Mouse (Mus musculus) midbrain, embryonic 13.5 days (tissue): Measurements from ENCODE around the gene Zcchc17. TPM values are rescaled to one million over a fixed set of nuclear protein-coding genes. Genes with fewer than 3 reads are reported as not detected.

ENCODE experiments used
- ATAC-seq: fragments of 200-750 bp; cut with Nextera tagmentation; 2 replicates; pipeline ENCODE4 v1.8.0; 2017; ENCODE audit warnings: mild to moderate bottlenecking, moderate TSS enrichment, moderate library complexity
- H3K27ac ChIP-seq: fragments of 300-500 bp; sonication (generic); 2 replicates; pipeline ENCODE4 v1.5.1; 2015; ENCODE audit warnings: inconsistent platforms, mild to moderate bottlenecking, moderate library complexity
- H3K27me3 ChIP-seq: fragments of 300-500 bp; sonication (generic); 2 replicates; pipeline ENCODE4 v1.6.1; 2015; ENCODE audit warnings: mild to moderate bottlenecking, inconsistent platforms
- H3K36me3 ChIP-seq: fragments of 300-500 bp; sonication (generic); 2 replicates; pipeline ENCODE4 v1.6.1; 2015; ENCODE audit warnings: mild to moderate bottlenecking, inconsistent platforms
- H3K4me1 ChIP-seq: fragments of 300-500 bp; sonication (generic); replicated peaks from 2 replicates; pipeline ENCODE4 v1.6.1; 2015; ENCODE audit warnings: inconsistent platforms
- H3K4me2 ChIP-seq: fragments of 300-500 bp; sonication (generic); replicated peaks from 2 replicates; pipeline ENCODE4 v1.6.1; 2015; ENCODE audit warnings: moderate library complexity, mild to moderate bottlenecking, inconsistent platforms
- H3K4me3 ChIP-seq: fragments of 300-500 bp; sonication (generic); replicated peaks from 2 replicates; pipeline ENCODE4 v1.5.1; 2015; ENCODE audit warnings: mild to moderate bottlenecking, inconsistent platforms
- H3K9ac ChIP-seq: fragments of 300-500 bp; sonication (generic); replicated peaks from 2 replicates; pipeline ENCODE4 v1.6.1; 2015; ENCODE audit warnings: mild to moderate bottlenecking, inconsistent platforms
- H3K9me3 ChIP-seq: fragments of 300-500 bp; sonication (generic); 2 replicates; pipeline ENCODE4 v1.6.1; 2016; ENCODE audit warnings: mild to moderate bottlenecking, inconsistent platforms
- WGBS: fragments of 180-500 bp; shearing (Covaris S2); methylation state at CpG from one replicate; pipeline ENCODE4 v1.1.7; 2015; 5-methylcytosine and 5-hydroxymethylcytosine counted together
- polyA plus RNA-seq: library from polyadenylated mRNA; unstranded; fragments of >200 nt; fragmentation: Nextera tagmentation; extraction: Ambion mirVana; gene quantifications from 2 replicates; pipeline ENCODE4 v1.2.1, GENCODE M21; 2015

The Zcchc17 gene
- polyA plus RNA-seq, 1 experiment from 2014 or later = 84.6 TPM

GRCm38 (mm10) chr4:130350690-130351422 is 8.9 kb downstream of the Zcchc17 start:
- Histone ChIP-seq H3K4me1 (no peaks in the 10 kb centered on the region), H3K36me3 (peaks cover 70% of the 10 kb centered on the region), H3K9ac (no peak overlapping the region), H3K4me2 (no peak overlapping the region), H3K27me3 (no peaks in the 10 kb centered on the region), H3K27ac (no peak overlapping the region), H3K4me3 (no peak overlapping the region), H3K9me3 (no peaks in the 10 kb centered on the region)
- ATAC-seq = no peak
- 87% methylated on average over 16 of the region's 16 CpGs for WGBS

GRCm38 (mm10) chr4:130349666-130350065 is 10.1 kb downstream of the Zcchc17 start:
- H3K9ac ChIP-seq = no peak overlapping the region
- WGBS = 96% methylated on average over 6 of the region's 6 CpGs
- no peak overlapping the region for H3K4me2 ChIP-seq
- no peaks in the 10 kb centered on the region for H3K9me3 ChIP-seq
- ATAC-seq = no peak
- H3K27ac ChIP-seq = no peak overlapping the region
- H3K4me1 ChIP-seq = no peaks in the 10 kb centered on the region
- no peak overlapping the region for H3K4me3 ChIP-seq
- H3K27me3 ChIP-seq = no peaks in the 10 kb centered on the region
- H3K36me3 ChIP-seq = peaks cover 75% of the 10 kb centered on the region

GRCm38 (mm10) chr4:130341691-130342090 is 18.1 kb downstream of the Zcchc17 start:
- H3K27me3 ChIP-seq = no peaks in the 10 kb centered on the region
- no peak overlapping the region for H3K9ac ChIP-seq
- H3K36me3 ChIP-seq = peaks cover 43% of the 10 kb centered on the region
- no peak overlapping the region for H3K27ac ChIP-seq
- 28% methylated on average over 4 of the region's 4 CpGs for WGBS
- no peaks in the 10 kb centered on the region for H3K9me3 ChIP-seq
- H3K4me2 ChIP-seq = no peak overlapping the region
- 0 out of 2 replicates have a peak, but pooled peaks cover 4% of the 10 kb centered on the region for H3K4me1 ChIP-seq
- no peak overlapping the region for H3K4me3 ChIP-seq
- 0 out of 2 replicates have a peak, but pooled peaks have one; percentile 43 for ATAC-seq

- peaks cover 57% of the 10 kb centered on the region for H3K36me3 ChIP-seq
- ATAC-seq = no peak
- H3K9ac ChIP-seq = no peak overlapping the region
- no peak overlapping the region for H3K4me3 ChIP-seq
- 93% methylated on average over 5 of the region's 5 CpGs for WGBS
- no peaks in the 10 kb centered on the region for H3K4me1 ChIP-seq
- H3K9me3 ChIP-seq = no peaks in the 10 kb centered on the region
- H3K4me2 ChIP-seq = no peak overlapping the region
- H3K27me3 ChIP-seq = no peaks in the 10 kb centered on the region
- H3K27ac ChIP-seq = no peak overlapping the region
Measured at GRCm38 (mm10) chr4:130335867-130336266, 23.9 kb downstream of the Zcchc17 start.

DNA sequence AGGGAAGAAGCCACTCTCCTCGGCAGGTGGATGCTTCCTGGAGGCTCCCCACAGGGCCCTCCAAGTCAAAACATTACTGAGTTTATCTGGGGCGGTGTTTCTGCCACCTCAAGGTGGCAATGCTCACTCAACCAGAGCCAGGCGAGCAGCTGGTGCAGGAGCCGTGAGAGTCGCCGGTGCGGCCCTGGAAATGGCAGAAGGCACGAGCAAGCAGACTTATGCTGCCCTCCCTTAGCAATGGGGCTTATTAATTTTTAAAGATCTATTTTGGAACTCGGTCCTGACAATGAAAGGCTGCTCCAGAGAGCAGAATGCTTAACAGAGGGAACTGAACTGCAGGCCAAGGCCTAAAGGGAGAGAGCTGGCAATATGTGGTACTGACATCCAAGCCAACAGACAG is 32.4 kb downstream of the Zcchc17 start:
- no peaks in the 10 kb centered on the region for H3K4me1 ChIP-seq
- WGBS = 87% methylated on average over 9 of the region's 9 CpGs
- no peaks in the 10 kb centered on the region for H3K9me3 ChIP-seq
- no peak overlapping the region for H3K27ac ChIP-seq
- ATAC-seq = no peak
- H3K4me3 ChIP-seq = no peak overlapping the region
- no peak overlapping the region for H3K4me2 ChIP-seq
- H3K27me3 ChIP-seq = no peaks in the 10 kb centered on the region
- H3K36me3 ChIP-seq = peaks cover 76% of the 10 kb centered on the region
- no peak overlapping the region for H3K9ac ChIP-seq

DNA sequence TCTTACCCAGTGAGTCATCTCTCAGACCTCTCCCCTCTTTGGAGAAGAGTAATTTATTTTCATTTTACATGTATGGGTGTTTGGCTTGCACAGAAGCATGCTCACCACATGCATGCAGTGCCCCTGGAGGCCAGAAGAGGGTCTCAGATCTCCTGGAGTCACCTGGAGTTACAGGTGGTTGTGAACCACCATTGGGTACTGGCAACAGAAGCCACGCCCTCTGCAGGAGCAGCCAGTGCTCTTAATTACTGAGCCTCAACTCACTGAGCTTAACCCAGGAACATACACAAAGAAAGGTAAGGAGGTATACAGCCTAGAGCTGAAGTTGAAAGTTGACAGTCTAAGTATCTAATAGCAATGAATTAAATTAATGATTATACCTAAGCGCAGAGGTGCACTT is 34.3 kb downstream of the Zcchc17 start:
- ATAC-seq = no peak
- 91% methylated on average over 2 of the region's 2 CpGs for WGBS

DNA sequence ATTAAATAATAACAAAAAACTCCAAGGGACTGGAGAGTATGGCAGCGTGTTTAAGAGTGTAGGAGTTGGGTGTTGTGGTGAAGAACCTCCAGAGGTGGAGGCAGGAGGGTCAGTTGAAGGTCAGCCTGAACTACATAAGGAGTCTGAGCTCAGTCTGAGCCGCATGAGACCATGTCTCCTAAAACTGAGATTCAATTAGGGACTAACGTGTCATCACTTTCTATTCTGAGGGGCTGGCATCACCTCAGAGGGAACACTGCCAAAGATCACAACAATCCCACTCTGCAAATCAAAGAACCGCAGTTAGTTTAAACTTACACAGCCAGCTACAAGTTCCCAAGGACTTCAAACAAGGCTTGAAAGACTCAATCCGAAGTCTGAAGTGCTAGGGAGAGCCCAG is 36.1 kb downstream of the Zcchc17 start:
- H3K27me3 ChIP-seq = no peaks in the 10 kb centered on the region
- no peaks in the 10 kb centered on the region for H3K4me1 ChIP-seq
- no peak overlapping the region for H3K27ac ChIP-seq
- 81% methylated on average over 5 of the region's 5 CpGs for WGBS
- no peaks in the 10 kb centered on the region for H3K9me3 ChIP-seq
- ATAC-seq = no peak
- H3K4me2 ChIP-seq = no peak overlapping the region
- peaks cover 92% of the 10 kb centered on the region for H3K36me3 ChIP-seq
- H3K9ac ChIP-seq = no peak overlapping the region
- no peak overlapping the region for H3K4me3 ChIP-seq

More for the DNA sequence above, 34.3 kb downstream of the Zcchc17 start:
- Histone ChIP-seq H3K4me3 (no peak overlapping the region), H3K27ac (no peak overlapping the region), H3K9ac (no peak overlapping the region), H3K9me3 (no peaks in the 10 kb centered on the region), H3K27me3 (no peaks in the 10 kb centered on the region), H3K36me3 (peaks cover 83% of the 10 kb centered on the region), H3K4me2 (no peak overlapping the region), H3K4me1 (no peaks in the 10 kb centered on the region)

DNA sequence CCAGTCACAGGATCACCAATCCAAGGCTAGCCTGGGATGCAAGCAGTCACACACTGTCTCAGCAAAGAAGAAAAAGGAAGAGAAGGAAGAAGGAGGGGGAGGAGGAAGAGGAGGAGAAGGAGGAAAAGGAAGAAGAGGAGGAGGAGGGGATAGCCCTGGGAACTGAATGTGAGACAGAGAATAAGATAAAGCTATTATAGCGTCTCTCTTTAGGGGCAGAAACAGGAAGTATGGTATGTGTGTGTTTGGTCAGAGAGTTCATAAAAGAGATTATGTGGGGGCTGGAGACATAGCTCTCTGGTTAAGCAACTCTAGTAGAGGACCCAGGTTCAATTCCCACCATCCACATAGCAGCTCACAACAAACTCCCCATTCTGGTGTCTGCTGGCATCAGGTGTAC is 36.6 kb downstream of the Zcchc17 start:
- Histone ChIP-seq H3K36me3 (peaks cover 91% of the 10 kb centered on the region), H3K4me2 (no peak overlapping the region), H3K27ac (no peak overlapping the region), H3K9me3 (no peaks in the 10 kb centered on the region), H3K27me3 (no peaks in the 10 kb centered on the region), H3K9ac (no peak overlapping the region), H3K4me1 (no peaks in the 10 kb centered on the region), H3K4me3 (no peak overlapping the region)
- ATAC-seq = no peak
- WGBS = 85% methylated on average over 1 of the region's 1 CpGs

GRCm38 (mm10) chr4:130322567-130322966 is 37.2 kb downstream of the Zcchc17 start:
- H3K27me3 ChIP-seq = no peaks in the 10 kb centered on the region
- H3K36me3 ChIP-seq = peaks cover 87% of the 10 kb centered on the region
- no peak overlapping the region for H3K4me2 ChIP-seq
- WGBS = 95% methylated on average over 7 of the region's 7 CpGs
- H3K27ac ChIP-seq = no peak overlapping the region
- ATAC-seq = no peak
- H3K9ac ChIP-seq = no peak overlapping the region
- H3K4me1 ChIP-seq = no peaks in the 10 kb centered on the region
- H3K4me3 ChIP-seq = no peak overlapping the region
- H3K9me3 ChIP-seq = no peaks in the 10 kb centered on the region

DNA sequence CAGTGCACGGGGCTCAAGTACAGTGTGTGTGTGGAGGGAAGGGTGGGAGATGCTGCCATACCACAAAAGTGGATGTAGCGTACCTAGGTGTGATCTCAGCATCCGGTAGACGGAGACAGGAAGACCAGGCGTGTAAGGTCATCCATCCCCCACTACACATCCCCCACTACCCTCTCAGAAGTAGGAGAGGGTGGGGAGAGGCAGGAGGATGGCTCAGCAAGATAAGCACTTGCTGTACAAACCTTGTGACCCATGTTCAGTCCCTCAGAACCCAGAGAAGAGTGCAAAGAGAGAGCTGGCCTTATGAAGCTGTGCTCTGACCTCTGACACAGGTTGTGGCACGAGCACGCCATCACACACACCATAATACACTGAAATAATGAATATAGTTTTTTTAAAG is 38.1 kb downstream of the Zcchc17 start:
- ATAC-seq = no peak
- H3K36me3 ChIP-seq = peaks cover 86% of the 10 kb centered on the region
- no peak overlapping the region for H3K4me3 ChIP-seq
- H3K4me1 ChIP-seq = no peaks in the 10 kb centered on the region
- no peak overlapping the region for H3K9ac ChIP-seq
- H3K9me3 ChIP-seq = no peaks in the 10 kb centered on the region
- WGBS = 96% methylated on average over 7 of the region's 7 CpGs
- no peak overlapping the region for H3K27ac ChIP-seq
- H3K27me3 ChIP-seq = no peaks in the 10 kb centered on the region
- H3K4me2 ChIP-seq = no peak overlapping the region

GRCm38 (mm10) chr4:130319564-130319963 is 40.2 kb downstream of the Zcchc17 start:
- no peak overlapping the region for H3K4me2 ChIP-seq
- H3K4me1 ChIP-seq = no peaks in the 10 kb centered on the region
- no peak overlapping the region for H3K4me3 ChIP-seq
- H3K9me3 ChIP-seq = no peaks in the 10 kb centered on the region
- no peaks in the 10 kb centered on the region for H3K27me3 ChIP-seq
- 86% methylated on average over 7 of the region's 7 CpGs for WGBS
- H3K9ac ChIP-seq = no peak overlapping the region
- H3K36me3 ChIP-seq = peaks cover 87% of the 10 kb centered on the region
- ATAC-seq = no peak
- H3K27ac ChIP-seq = no peak overlapping the region

DNA sequence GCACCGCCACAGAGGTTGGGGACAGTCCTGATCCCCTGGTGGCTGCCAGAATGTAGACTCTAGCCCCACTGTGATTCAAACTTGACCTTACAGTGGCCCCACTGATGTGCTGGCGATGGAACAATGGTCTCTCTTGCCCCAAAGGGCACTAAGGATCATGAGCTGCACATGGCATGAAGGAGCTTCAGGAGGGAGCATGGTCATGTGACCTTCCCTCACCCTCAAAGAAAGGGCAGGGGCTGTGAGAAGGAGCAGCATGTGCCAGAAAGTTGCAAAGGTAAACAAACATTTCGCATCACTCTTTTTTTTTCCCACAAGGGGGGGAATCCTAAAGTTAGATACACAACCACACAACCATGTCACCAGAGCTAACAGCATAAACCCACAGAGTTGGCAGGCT is 41.6 kb downstream of the Zcchc17 start:
- Histone ChIP-seq H3K27ac (no peak overlapping the region), H3K4me3 (no peak overlapping the region), H3K9ac (no peak overlapping the region), H3K4me1 (no peaks in the 10 kb centered on the region), H3K4me2 (no peak overlapping the region), H3K36me3 (peaks cover 87% of the 10 kb centered on the region), H3K27me3 (no peaks in the 10 kb centered on the region), H3K9me3 (no peaks in the 10 kb centered on the region)
- ATAC-seq = no peak
- 70% methylated on average over 3 of the region's 3 CpGs for WGBS

DNA sequence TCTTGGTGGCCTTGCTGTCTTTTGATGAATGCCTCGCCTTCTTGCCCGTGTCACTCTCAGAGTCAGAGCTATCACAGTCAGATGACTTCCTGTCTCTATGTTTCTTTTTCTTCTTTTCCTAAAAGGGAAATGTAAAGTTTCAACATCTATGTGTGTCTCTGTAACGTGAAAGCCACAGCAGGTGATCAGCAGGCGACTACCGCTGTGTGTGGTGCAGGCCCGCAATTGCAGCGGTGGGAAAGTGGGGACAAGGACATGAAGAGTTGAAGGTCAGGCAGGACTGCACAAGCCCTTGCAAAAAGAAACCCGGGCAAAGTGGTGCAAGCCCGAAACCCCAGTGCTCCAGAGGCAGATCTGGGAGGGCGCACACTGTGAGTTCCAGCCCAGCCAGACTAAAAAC is 43.1 kb downstream of the Zcchc17 start:
- no peak overlapping the region for H3K4me2 ChIP-seq
- no peak overlapping the region for H3K27ac ChIP-seq
- no peak overlapping the region for H3K4me3 ChIP-seq
- ATAC-seq = no peak
- 83% methylated on average over 10 of the region's 10 CpGs for WGBS
- peaks cover 81% of the 10 kb centered on the region for H3K36me3 ChIP-seq
- no peaks in the 10 kb centered on the region for H3K4me1 ChIP-seq
- H3K9ac ChIP-seq = no peak overlapping the region
- H3K9me3 ChIP-seq = no peaks in the 10 kb centered on the region
- no peaks in the 10 kb centered on the region for H3K27me3 ChIP-seq
